ENCODE assay signal across 8 mouse cellular contexts in genomic region chr5:137600619-137601364, GRCm38 (mm10). TPM values are rescaled to one million over a fixed set of nuclear protein-coding genes. Genes with fewer than 3 reads are reported as not detected.
DNase-seq lines count a peak whose midpoint lies in the region; ATAC-seq and TF ChIP-seq lines count a peak whose summit lies in the region.

TSS of gene Mospd3 (minus strand) at chr5:137601058.

- H3K79me2 ChIP-seq in CH12.LX (replicated peaks; ENCODE audit: control insufficient read depth, extremely low read depth, insufficient read depth, poor library complexity, severe bottlenecking) = peaks cover 6% of the 10 kb centered on the region; the same call in 1 of the 2 replicates

- TF ChIP-seq POLR2A in CH12.LX (IDR thresholded peaks at IDR 0.05; ENCODE audit: low read depth, low read length) = peak; percentile 83

- H3K27me3 ChIP-seq in CH12.LX (replicated peaks) = no peaks in the 10 kb centered on the region
- H3K27me3 ChIP-seq in forebrain, embryonic 11.5 days (ENCODE audit: control insufficient read depth, insufficient read depth, low read length) = no peaks in the 10 kb centered on the region
- H3K27me3 ChIP-seq in heart, embryonic 16.5 days (ENCODE audit: control insufficient read depth, insufficient read depth, low read length) = no peaks in the 10 kb centered on the region
- H3K27me3 ChIP-seq in liver, embryonic 15.5 days = no peaks in the 10 kb centered on the region
- no peaks in the 10 kb centered on the region for H3K27me3 ChIP-seq in neural tube, embryonic 12.5 days (replicated peaks)

- H3K36me3 ChIP-seq in CH12.LX (replicated peaks in 1 of 2; ENCODE audit: control insufficient read depth in 1 of 2, insufficient read depth in 1 of 2, low read length in 1 of 2) = peaks cover 12 to 31% of the 10 kb centered on the region in 2 experiments
- no peaks in the 10 kb centered on the region for H3K36me3 ChIP-seq in forebrain, embryonic 11.5 days (ENCODE audit: control insufficient read depth, insufficient read depth, low read length)
- peaks cover 5% of the 10 kb centered on the region; the same call in 1 of the 2 replicates for H3K36me3 ChIP-seq in heart, embryonic 16.5 days (ENCODE audit: control insufficient read depth, insufficient read depth)
- peaks cover 5% of the 10 kb centered on the region; the same call in 1 of the 2 replicates for H3K36me3 ChIP-seq in liver, embryonic 15.5 days (replicated peaks)
- H3K36me3 ChIP-seq in neural tube, embryonic 12.5 days = 0 out of 2 replicates have a peak, but pooled peaks cover 12% of the 10 kb centered on the region

- peak; percentile 99 for DNase-seq in CH12.LX (ENCODE audit: extremely low read depth)
- DNase-seq in c-Kit-positive CD71-positive TER-119-negative erythroid progenitor cells, embryonic 14.5 days (ENCODE audit: low read depth) = peak; percentile 98
- peak; percentile 97 for DNase-seq in forebrain, embryonic 11.5 days (ENCODE audit: low spot score)
- peak; percentile 98 to 99 for DNase-seq in kidney, postnatal 36 days
- peak; percentile 99 for DNase-seq in telencephalon, adult 2 months (ENCODE audit: low read depth, low spot score)

- H3K4me2 ChIP-seq in CH12.LX (ENCODE audit: insufficient read depth, low read depth, poor library complexity, severe bottlenecking) = peak within 1 kb of the TSS; percentile 86
- H3K4me2 ChIP-seq in forebrain, embryonic 11.5 days (ENCODE audit: low read depth, low read length, severe bottlenecking) = peak within 1 kb of the TSS; percentile 87
- peak within 1 kb of the TSS; percentile 100 for H3K4me2 ChIP-seq in heart, embryonic 16.5 days (ENCODE audit: low read depth, low read length)
- peak within 1 kb of the TSS; percentile 97 for H3K4me2 ChIP-seq in liver, embryonic 15.5 days
- H3K4me2 ChIP-seq in neural tube, embryonic 12.5 days (replicated peaks) = peak within 1 kb of the TSS; percentile 91

- TF ChIP-seq RAD21 in CH12.LX (IDR thresholded peaks at IDR 0.05; ENCODE audit: low read depth, low read length) = no peak

- TF ChIP-seq CTCF in CH12.LX (conservative IDR thresholded peaks at IDR 0.05 in 1 of 2, IDR thresholded peaks at IDR 0.05 in 1 of 2; ENCODE audit: low read depth in 2 of 2, low read length in 2 of 2) = no peak

- H3K27ac ChIP-seq in CH12.LX (ENCODE audit: insufficient read depth, low read depth) = peak within 1 kb of the TSS; percentile 77
- peak within 1 kb of the TSS; percentile 60 for H3K27ac ChIP-seq in forebrain, embryonic 11.5 days (ENCODE audit: low read depth, low read length)
- peak within 1 kb of the TSS; percentile 92 for H3K27ac ChIP-seq in heart, embryonic 16.5 days (ENCODE audit: low read length)
- peak within 1 kb of the TSS; percentile 89 for H3K27ac ChIP-seq in liver, embryonic 15.5 days (replicated peaks)
- no peak within 1 kb of the TSS for H3K27ac ChIP-seq in neural tube, embryonic 12.5 days

- no peak for TF ChIP-seq EP300 in CH12.LX (IDR thresholded peaks at IDR 0.05; ENCODE audit: low read length)

- peak within 1 kb of the TSS; percentile 94 for H3K9ac ChIP-seq in CH12.LX (ENCODE audit: insufficient read depth, low read depth)
- H3K9ac ChIP-seq in forebrain, embryonic 11.5 days (ENCODE audit: low read length) = peak within 1 kb of the TSS; percentile 76
- peak within 1 kb of the TSS; percentile 96 for H3K9ac ChIP-seq in heart, embryonic 16.5 days (ENCODE audit: low read length)
- H3K9ac ChIP-seq in liver, embryonic 15.5 days = peak within 1 kb of the TSS; percentile 84
- peak within 1 kb of the TSS; percentile 86 for H3K9ac ChIP-seq in neural tube, embryonic 12.5 days

- H3K9me3 ChIP-seq in CH12.LX (replicated peaks; ENCODE audit: low read length) = no peaks in the 10 kb centered on the region
- no peaks in the 10 kb centered on the region for H3K9me3 ChIP-seq in forebrain, embryonic 11.5 days (ENCODE audit: control insufficient read depth, low read length)
- no peaks in the 10 kb centered on the region for H3K9me3 ChIP-seq in heart, embryonic 16.5 days (replicated peaks; ENCODE audit: control insufficient read depth, low read length)
- no peaks in the 10 kb centered on the region for H3K9me3 ChIP-seq in liver, embryonic 15.5 days (replicated peaks)
- H3K9me3 ChIP-seq in neural tube, embryonic 12.5 days = no peaks in the 10 kb centered on the region

- dilution Hi-C loops in CH12.LX (cut with MboI; ENCODE audit: extremely low pct_ligation_motif_present, extremely low pct_unique_long_range_greater_than_20kb, low sequenced_read_pairs) = no loop called here

- under 1% methylated on average over 41 of the region's 41 CpGs for WGBS in forebrain, embryonic 11.5 days
- WGBS in heart, embryonic 16.5 days = under 1% methylated on average over 41 of the region's 41 CpGs
- under 1% methylated on average over 41 of the region's 41 CpGs for WGBS in liver, embryonic 15.5 days (ENCODE audit: insufficient replicate concordance)
- WGBS in neural tube, embryonic 12.5 days = under 1% methylated on average over 41 of the region's 41 CpGs

- in situ Hi-C loops in CH12.LX (cut with MboI; ENCODE audit: low pct_ligation_motif_present, low pct_unique_long_range_greater_than_20kb, low sequenced_read_pairs) = no loop called here

- H3K4me3 ChIP-seq in CH12.LX (replicated peaks in 1 of 3; ENCODE audit: low read depth in 2 of 3, low read length in 2 of 3, poor library complexity in 1 of 3) = peak within 1 kb of the TSS; percentile 60 to 92 (median 74)
- peak within 1 kb of the TSS; percentile 58 for H3K4me3 ChIP-seq in forebrain, embryonic 11.5 days (ENCODE audit: low read depth, low read length)
- peak within 1 kb of the TSS; percentile 74 for H3K4me3 ChIP-seq in heart, embryonic 16.5 days (ENCODE audit: low read length)
- peak within 1 kb of the TSS; percentile 65 for H3K4me3 ChIP-seq in liver, embryonic 15.5 days (replicated peaks)
- peak within 1 kb of the TSS; percentile 64 for H3K4me3 ChIP-seq in neural tube, embryonic 12.5 days

- ATAC-seq in forebrain, embryonic 11.5 days (replicated peaks; ENCODE audit: low FRiP score) = peak; percentile 96
- peak; percentile 94 for ATAC-seq in heart, embryonic 16.5 days (replicated peaks; ENCODE audit: extremely low read depth, insufficient read depth, low FRiP score)
- ATAC-seq in liver, embryonic 15.5 days (ENCODE audit: insufficient read depth) = peak; percentile 95
- ATAC-seq in neural tube, embryonic 12.5 days (ENCODE audit: low FRiP score, low read depth) = peak; percentile 94

- peaks cover 13 to 41% of the 10 kb centered on the region in 2 experiments for H3K4me1 ChIP-seq in CH12.LX (ENCODE audit: control insufficient read depth in 1 of 2, insufficient read depth in 2 of 2)
- no peaks in the 10 kb centered on the region; the same call in 1 of the 2 replicates for H3K4me1 ChIP-seq in forebrain, embryonic 11.5 days (replicated peaks; ENCODE audit: control insufficient read depth, insufficient read depth, low read length)
- H3K4me1 ChIP-seq in heart, embryonic 16.5 days (ENCODE audit: control insufficient read depth, insufficient read depth, low read length) = peaks cover 20% of the 10 kb centered on the region
- peaks cover 78% of the 10 kb centered on the region for H3K4me1 ChIP-seq in liver, embryonic 15.5 days (replicated peaks)
- H3K4me1 ChIP-seq in neural tube, embryonic 12.5 days = peaks cover 29% of the 10 kb centered on the region

TF ChIP-seq in CH12.LX, 34 proteins besides CTCF, POLR2A, EP300 and RAD21 (continues in another document):
- TF ChIP-seq ZMIZ1 (IDR thresholded peaks at IDR 0.05; ENCODE audit: low read depth, low read length) = peak; percentile 89
- peak; percentile 11; the same call in 1 of the 2 replicates for TF ChIP-seq GABPA (IDR thresholded peaks at IDR 0.05; ENCODE audit: insufficient replicate concordance, low read depth, low read length)
- TF ChIP-seq MAZ (IDR thresholded peaks at IDR 0.05; ENCODE audit: low read depth, low read length) = 0 out of 2 replicates have a peak, but pooled peaks have one; percentile 52
- no peak for TF ChIP-seq ETS1 (conservative IDR thresholded peaks at IDR 0.05; ENCODE audit: low read depth, low read length)
- no peak; the same call in 1 of the 2 replicates for TF ChIP-seq CHD1 (IDR thresholded peaks at IDR 0.05; ENCODE audit: low read depth, low read length)
- TF ChIP-seq HCFC1 (IDR thresholded peaks at IDR 0.05; ENCODE audit: low read depth, low read length) = peak; percentile 90
- TF ChIP-seq IRF4 (IDR thresholded peaks at IDR 0.05; ENCODE audit: low read depth, low read length) = peak; percentile 40; the same call in 1 of the 2 replicates
- TF ChIP-seq MAX (IDR thresholded peaks at IDR 0.05; ENCODE audit: low read length) = no peak; the same call in 1 of the 2 replicates
- TF ChIP-seq CHD2 (IDR thresholded peaks at IDR 0.05; ENCODE audit: low read length) = peak; percentile 96
- TF ChIP-seq JUND (conservative IDR thresholded peaks at IDR 0.05; ENCODE audit: low read depth, low read length) = no peak
- peak; percentile 12; the same call in 1 of the 2 replicates for TF ChIP-seq MEF2A (IDR thresholded peaks at IDR 0.05; ENCODE audit: borderline replicate concordance, low read depth, low read length)
- TF ChIP-seq UBTF (IDR thresholded peaks at IDR 0.05; ENCODE audit: low read depth, low read length) = no peak
- no peak; the same call in 1 of the 2 replicates for TF ChIP-seq USF1 (IDR thresholded peaks at IDR 0.05; ENCODE audit: low read depth, low read length)
- peak; percentile 93 for TF ChIP-seq POLR2AphosphoS2 (IDR thresholded peaks at IDR 0.05; ENCODE audit: low read depth, low read length)
- TF ChIP-seq MXI1 (IDR thresholded peaks at IDR 0.05; ENCODE audit: low read depth, low read length) = peak; percentile 54
- peak; percentile 46; the same call in 1 of the 2 replicates for TF ChIP-seq ZNF384 (IDR thresholded peaks at IDR 0.05; ENCODE audit: low read depth, low read length)
- TF ChIP-seq KAT2A (IDR thresholded peaks at IDR 0.05; ENCODE audit: insufficient replicate concordance, low read length) = peak; percentile 89
- TF ChIP-seq NELFE (IDR thresholded peaks at IDR 0.05; ENCODE audit: low read depth, low read length) = peak; percentile 91
- TF ChIP-seq ZKSCAN1 (IDR thresholded peaks at IDR 0.05; ENCODE audit: borderline replicate concordance, low read depth, low read length) = no peak
- TF ChIP-seq SMC3 (IDR thresholded peaks at IDR 0.05; ENCODE audit: low read depth, low read length) = no peak
- TF ChIP-seq BHLHE40 (IDR thresholded peaks at IDR 0.05; ENCODE audit: low read depth, low read length) = no peak
- no peak for TF ChIP-seq ZC3H11A (IDR thresholded peaks at IDR 0.05; ENCODE audit: low read depth, low read length)

RNA-seq across cellular contexts. Expression of gene Mospd3, which starts in this region (rescaled TPM):
- 4.2 and 5.5 TPM in 2 replicates for total RNA-seq in CH12.LX (2012; rRNA removed)
- total RNA-seq in CH12.LX (2014; rRNA removed) = 0.76 and 1.5 TPM in 2 replicates
- 18.3 and 23.7 TPM in 2 replicates for polyA plus RNA-seq in CH12.LX (2012; ENCODE audit: insufficient read length, low read depth)
- polyA plus RNA-seq in forebrain, embryonic 11.5 days (2014; fragmentation: Nextera tagmentation; extraction: Ambion mirVana) = 20.3 and 22.8 TPM in 2 replicates
- polyA plus RNA-seq in heart, embryonic 16.5 days (2015; fragmentation: Nextera tagmentation; extraction: Ambion mirVana) = 21.8 and 25.0 TPM in 2 replicates
- 29.7 and 31.7 TPM in 2 replicates for polyA plus RNA-seq in liver, embryonic 15.5 days (2015; fragmentation: Nextera tagmentation; extraction: Ambion mirVana)
- 36.8 and 42.1 TPM in 2 replicates for polyA plus RNA-seq in neural tube, embryonic 12.5 days (2016; fragmentation: Nextera tagmentation; extraction: Ambion mirVana)
